Mouse (Mus musculus): ENCODE measurements at regions not wholly inside any gene's neighbourhood (a gene's known extent, or its start where the extent isn't known, plus 50 kb on each side); places are given as distances from the start of the nearest gene placed in this dataset.

DNA sequence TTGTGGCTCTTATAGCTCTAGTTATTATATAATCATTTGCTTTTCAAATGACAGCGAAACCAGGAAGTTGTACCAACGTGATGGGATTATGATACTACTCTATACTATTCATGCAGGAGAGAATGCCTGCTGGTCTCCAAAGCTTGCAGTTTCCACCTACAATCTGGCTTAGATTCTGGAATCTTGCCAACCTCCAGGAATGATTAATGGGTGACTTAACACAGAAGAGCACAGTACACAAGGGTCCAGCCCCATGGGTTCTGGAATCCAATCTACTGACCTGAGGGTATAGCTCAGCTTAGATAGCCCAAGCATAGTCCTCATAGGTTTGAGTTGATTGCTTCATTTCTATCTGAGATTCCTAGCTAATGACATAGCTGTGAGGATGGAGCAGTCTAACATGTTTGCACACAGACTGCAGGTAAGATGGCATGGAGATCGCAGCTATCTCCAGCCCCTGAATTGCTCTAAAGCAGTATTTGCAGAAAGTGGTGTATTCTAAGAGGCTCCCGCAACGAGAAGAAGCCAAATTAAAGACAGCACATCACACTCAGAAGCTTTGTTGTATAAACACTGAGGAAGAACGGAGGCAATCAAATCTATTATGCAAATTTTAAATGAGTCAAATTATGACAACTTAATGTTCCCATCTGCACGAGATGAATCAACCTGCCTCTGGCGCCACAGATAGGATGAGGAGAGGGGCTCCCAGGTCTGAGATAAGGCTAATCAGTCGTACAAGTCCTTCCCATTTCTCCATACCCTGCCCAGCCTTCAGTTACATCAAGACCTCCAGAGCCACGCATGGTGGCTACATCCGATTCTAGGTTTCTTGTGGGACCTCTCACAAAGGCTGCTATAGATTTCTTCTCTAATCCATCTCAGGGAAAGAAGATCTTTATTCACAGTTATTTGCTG lies 160.7 kb upstream of the Tgfbr2 start:
- 84% methylated on average over 11 of the region's 11 CpGs for WGBS
- H3K9me3 ChIP-seq (ENCODE audit: control insufficient read depth, low read depth, low read length), result no peaks in the 10 kb centered on the region
- H3K36me3 ChIP-seq (ENCODE audit: control insufficient read depth, insufficient read depth, low read length), result no peaks in the 10 kb centered on the region
- H3K9ac ChIP-seq (replicated peaks; ENCODE audit: low read depth, low read length), result no peak overlapping the region
- no peak for ATAC-seq (ENCODE audit: insufficient number of reproducible peaks, insufficient read depth, low FRiP score, low read depth)
- no peak overlapping the region for H3K27ac ChIP-seq (ENCODE audit: low read length)
- H3K27me3 ChIP-seq (ENCODE audit: control insufficient read depth, insufficient read depth, low read length), result no peaks in the 10 kb centered on the region
- H3K4me3 ChIP-seq (ENCODE audit: low read depth, low read length), result no peak overlapping the region
- H3K4me2 ChIP-seq (replicated peaks; ENCODE audit: low read depth, low read length), result no peak overlapping the region
- no peaks in the 10 kb centered on the region for H3K4me1 ChIP-seq (ENCODE audit: control insufficient read depth, insufficient read depth, low read length)

DNA sequence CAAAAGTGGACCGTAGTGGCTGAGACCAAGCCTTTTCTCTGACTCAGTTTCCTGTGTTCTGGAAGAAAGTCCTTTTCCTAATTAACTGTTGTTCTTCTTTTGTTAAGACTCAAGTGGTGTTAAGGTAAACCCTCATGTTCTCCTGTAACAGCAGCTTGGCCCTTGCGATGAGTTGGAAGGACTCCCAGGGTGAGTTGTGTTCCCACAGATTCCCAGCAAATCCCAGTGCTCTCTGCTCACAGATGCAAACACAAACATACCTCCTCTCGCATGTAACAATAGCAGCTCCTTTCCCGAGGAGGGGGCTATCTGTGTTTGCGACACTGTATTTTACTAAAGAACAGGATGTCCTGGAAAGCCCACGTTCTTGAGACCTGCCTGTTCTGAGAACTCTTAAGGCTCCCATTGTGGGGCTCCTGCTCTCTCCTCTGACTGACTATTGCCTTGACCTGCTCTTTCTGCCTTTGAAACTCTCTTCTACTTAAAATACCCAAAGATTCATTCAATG lies 158.8 kb upstream of the Tgfbr2 start:
- ATAC-seq (ENCODE audit: insufficient number of reproducible peaks, insufficient read depth, low FRiP score, low read depth), result no peak
- Histone ChIP-seq H3K9me3 (ENCODE audit: control insufficient read depth, low read depth, low read length) (no peaks in the 10 kb centered on the region), H3K4me3 (ENCODE audit: low read depth, low read length) (no peak overlapping the region), H3K4me2 (replicated peaks; ENCODE audit: low read depth, low read length) (no peak overlapping the region), H3K4me1 (ENCODE audit: control insufficient read depth, insufficient read depth, low read length) (no peaks in the 10 kb centered on the region), H3K27me3 (ENCODE audit: control insufficient read depth, insufficient read depth, low read length) (no peaks in the 10 kb centered on the region), H3K9ac (replicated peaks; ENCODE audit: low read depth, low read length) (no peak overlapping the region), H3K36me3 (ENCODE audit: control insufficient read depth, insufficient read depth, low read length) (no peaks in the 10 kb centered on the region), H3K27ac (ENCODE audit: low read length) (no peak overlapping the region)
- WGBS, result 70% methylated on average over 6 of the region's 6 CpGs

DNA sequence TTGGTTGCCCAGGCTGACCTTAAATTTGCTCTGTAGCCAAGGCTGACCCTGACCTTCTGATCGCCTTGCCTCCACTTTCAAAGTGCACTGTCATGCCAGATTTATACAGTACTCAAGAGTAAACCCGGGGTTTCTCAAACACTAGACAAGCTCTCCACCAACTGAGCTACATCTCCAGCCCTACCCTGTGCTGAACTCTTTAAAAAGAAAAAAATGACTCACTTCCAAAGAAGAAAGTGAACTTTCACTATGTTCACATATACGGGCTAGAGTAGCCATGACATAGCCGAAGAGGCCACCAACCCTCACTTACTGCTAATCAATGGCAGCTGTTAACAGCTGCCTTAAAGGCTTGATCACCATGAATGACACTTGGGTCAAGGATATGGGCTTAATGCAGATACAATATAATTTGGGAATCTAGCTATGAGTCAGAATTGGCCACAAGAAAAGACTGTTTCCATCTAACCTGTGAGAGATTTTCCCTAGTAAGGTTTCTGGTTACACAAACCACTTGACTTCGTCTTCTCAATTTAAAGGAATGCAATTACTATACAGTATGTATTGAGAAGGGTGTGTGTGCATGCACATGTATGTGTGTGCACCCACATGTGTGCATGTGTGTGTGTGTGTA lies 157.4 kb upstream of the Tgfbr2 start:
- WGBS, result 79% methylated on average over 5 of the region's 5 CpGs

DNA sequence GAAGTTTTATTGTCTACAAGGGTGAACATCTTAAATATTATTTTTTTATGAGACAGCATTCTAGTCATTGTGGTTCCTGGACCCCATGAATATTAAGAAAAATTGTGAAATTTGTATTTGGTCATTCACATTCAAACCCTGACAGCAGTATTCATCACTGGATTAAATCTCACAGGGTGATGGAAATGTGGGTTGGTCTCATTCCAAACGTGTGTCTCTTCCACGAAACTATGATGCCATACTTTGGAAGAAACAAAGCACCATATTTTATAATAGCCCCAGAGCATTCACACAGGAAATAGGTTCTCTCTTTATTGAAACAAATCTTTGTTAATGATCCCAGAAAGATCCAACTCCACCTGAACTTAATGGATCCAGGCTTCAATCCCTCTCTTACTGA lies 156.2 kb upstream of the Tgfbr2 start:
- no peak overlapping the region for H3K4me2 ChIP-seq (replicated peaks; ENCODE audit: low read depth, low read length)
- no peak overlapping the region for H3K4me3 ChIP-seq (ENCODE audit: low read depth, low read length)
- no peak overlapping the region for H3K9ac ChIP-seq (replicated peaks; ENCODE audit: low read depth, low read length)
- no peak for ATAC-seq (ENCODE audit: insufficient number of reproducible peaks, insufficient read depth, low FRiP score, low read depth)
- H3K9me3 ChIP-seq (ENCODE audit: control insufficient read depth, low read depth, low read length), result no peaks in the 10 kb centered on the region
- 63% methylated on average over 2 of the region's 2 CpGs for WGBS
- no peaks in the 10 kb centered on the region for H3K36me3 ChIP-seq (ENCODE audit: control insufficient read depth, insufficient read depth, low read length)
- no peaks in the 10 kb centered on the region for H3K4me1 ChIP-seq (ENCODE audit: control insufficient read depth, insufficient read depth, low read length)
- no peak overlapping the region for H3K27ac ChIP-seq (ENCODE audit: low read length)
- no peaks in the 10 kb centered on the region for H3K27me3 ChIP-seq (ENCODE audit: control insufficient read depth, insufficient read depth, low read length)

More for the DNA sequence above, 157.4 kb upstream of the Tgfbr2 start:
- no peak overlapping the region for H3K4me2 ChIP-seq (replicated peaks; ENCODE audit: low read depth, low read length)
- H3K27ac ChIP-seq (ENCODE audit: low read length), result no peak overlapping the region
- no peaks in the 10 kb centered on the region for H3K36me3 ChIP-seq (ENCODE audit: control insufficient read depth, insufficient read depth, low read length)
- no peak for ATAC-seq (ENCODE audit: insufficient number of reproducible peaks, insufficient read depth, low FRiP score, low read depth)
- H3K27me3 ChIP-seq (ENCODE audit: control insufficient read depth, insufficient read depth, low read length), result no peaks in the 10 kb centered on the region
- no peak overlapping the region for H3K4me3 ChIP-seq (ENCODE audit: low read depth, low read length)
- no peak overlapping the region for H3K9ac ChIP-seq (replicated peaks; ENCODE audit: low read depth, low read length)
- H3K4me1 ChIP-seq (ENCODE audit: control insufficient read depth, insufficient read depth, low read length), result no peaks in the 10 kb centered on the region
- H3K9me3 ChIP-seq (ENCODE audit: control insufficient read depth, low read depth, low read length), result no peaks in the 10 kb centered on the region

DNA sequence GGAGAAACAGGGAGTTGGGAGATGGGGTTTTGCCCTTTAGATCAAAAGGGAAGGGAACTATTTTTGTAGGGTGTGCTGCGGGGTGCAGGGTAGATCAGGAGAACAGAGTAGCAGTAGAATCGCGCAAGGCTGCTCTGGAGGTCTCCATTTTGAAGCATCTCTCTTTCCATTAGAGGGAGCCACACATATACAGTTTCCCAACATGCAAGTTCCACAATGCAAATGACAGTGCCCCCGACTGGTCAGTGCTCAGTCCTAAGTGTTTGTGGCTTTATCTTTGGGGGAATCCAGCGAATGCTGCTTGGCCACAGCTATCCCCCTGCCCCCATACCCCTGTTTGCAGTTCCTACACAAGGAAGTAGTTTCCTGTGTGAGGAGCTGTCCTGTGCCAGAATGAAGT lies 155.6 kb upstream of the Tgfbr2 start:
- Histone ChIP-seq H3K4me2 (replicated peaks; ENCODE audit: low read depth, low read length) (no peak overlapping the region), H3K4me3 (ENCODE audit: low read depth, low read length) (no peak overlapping the region), H3K27ac (ENCODE audit: low read length) (no peak overlapping the region), H3K27me3 (ENCODE audit: control insufficient read depth, insufficient read depth, low read length) (no peaks in the 10 kb centered on the region), H3K9me3 (ENCODE audit: control insufficient read depth, low read depth, low read length) (no peaks in the 10 kb centered on the region), H3K9ac (replicated peaks; ENCODE audit: low read depth, low read length) (no peak overlapping the region), H3K36me3 (ENCODE audit: control insufficient read depth, insufficient read depth, low read length) (no peaks in the 10 kb centered on the region), H3K4me1 (ENCODE audit: control insufficient read depth, insufficient read depth, low read length) (no peaks in the 10 kb centered on the region)
- no peak for ATAC-seq (ENCODE audit: insufficient number of reproducible peaks, insufficient read depth, low FRiP score, low read depth)
- WGBS, result 56% methylated on average over 5 of the region's 5 CpGs

DNA sequence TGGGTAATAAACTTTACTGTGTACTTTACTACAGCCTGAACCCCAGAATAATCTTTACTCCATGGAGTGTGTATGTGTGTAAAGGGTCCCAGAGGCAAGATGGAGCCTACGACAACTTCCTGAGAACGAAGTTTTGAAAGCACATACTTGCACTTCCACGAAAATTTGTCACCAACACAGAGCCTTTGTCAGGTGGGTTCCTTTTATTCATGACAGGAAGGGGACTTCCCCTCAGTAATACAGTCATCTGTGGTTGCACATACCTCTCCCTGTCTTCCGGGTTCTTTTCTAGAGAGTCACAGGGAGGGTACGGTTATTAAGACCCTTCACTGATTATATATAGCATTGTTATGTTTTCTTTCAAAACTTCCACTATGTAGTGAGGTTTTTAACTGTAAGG lies 154.0 kb upstream of the Tgfbr2 start:
- H3K4me2 ChIP-seq (replicated peaks; ENCODE audit: low read depth, low read length), result no peak overlapping the region
- H3K36me3 ChIP-seq (ENCODE audit: control insufficient read depth, insufficient read depth, low read length), result no peaks in the 10 kb centered on the region
- H3K4me3 ChIP-seq (ENCODE audit: low read depth, low read length), result no peak overlapping the region
- H3K4me1 ChIP-seq (ENCODE audit: control insufficient read depth, insufficient read depth, low read length), result no peaks in the 10 kb centered on the region
- H3K27me3 ChIP-seq (ENCODE audit: control insufficient read depth, insufficient read depth, low read length), result no peaks in the 10 kb centered on the region
- 76% methylated on average over 5 of the region's 5 CpGs for WGBS
- ATAC-seq (ENCODE audit: insufficient number of reproducible peaks, insufficient read depth, low FRiP score, low read depth), result no peak
- no peak overlapping the region for H3K9ac ChIP-seq (replicated peaks; ENCODE audit: low read depth, low read length)
- no peaks in the 10 kb centered on the region for H3K9me3 ChIP-seq (ENCODE audit: control insufficient read depth, low read depth, low read length)
- no peak overlapping the region for H3K27ac ChIP-seq (ENCODE audit: low read length)

DNA sequence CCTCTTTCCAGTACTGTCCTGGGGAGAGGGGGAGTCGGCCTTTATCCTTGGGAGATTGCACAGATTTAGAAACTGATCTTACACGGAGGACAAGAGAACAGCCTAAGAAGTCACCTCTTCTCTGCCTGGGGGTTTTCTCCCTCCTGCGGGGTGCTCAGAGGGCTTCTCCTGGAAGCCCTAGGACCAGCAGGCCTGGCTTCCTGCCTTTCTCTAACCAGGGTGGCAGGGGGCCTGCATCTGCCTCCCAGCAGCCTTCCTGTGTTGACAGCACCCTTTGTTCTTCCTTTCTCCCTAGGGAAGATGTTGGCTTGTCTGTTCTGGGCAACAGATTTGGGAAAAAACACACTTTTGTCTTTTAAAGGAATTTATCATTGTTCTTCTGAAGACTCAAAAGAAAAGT lies 153.0 kb upstream of the Tgfbr2 start:
- Histone ChIP-seq H3K4me2 (replicated peaks; ENCODE audit: low read depth, low read length) (no peak overlapping the region), H3K9me3 (ENCODE audit: control insufficient read depth, low read depth, low read length) (no peaks in the 10 kb centered on the region), H3K4me1 (ENCODE audit: control insufficient read depth, insufficient read depth, low read length) (no peaks in the 10 kb centered on the region), H3K4me3 (ENCODE audit: low read depth, low read length) (no peak overlapping the region), H3K36me3 (ENCODE audit: control insufficient read depth, insufficient read depth, low read length) (no peaks in the 10 kb centered on the region), H3K27me3 (ENCODE audit: control insufficient read depth, insufficient read depth, low read length) (no peaks in the 10 kb centered on the region), H3K9ac (replicated peaks; ENCODE audit: low read depth, low read length) (no peak overlapping the region), H3K27ac (ENCODE audit: low read length) (no peak overlapping the region)
- WGBS, result 31% methylated on average over 3 of the region's 3 CpGs
- ATAC-seq (ENCODE audit: insufficient number of reproducible peaks, insufficient read depth, low FRiP score, low read depth), result no peak

DNA sequence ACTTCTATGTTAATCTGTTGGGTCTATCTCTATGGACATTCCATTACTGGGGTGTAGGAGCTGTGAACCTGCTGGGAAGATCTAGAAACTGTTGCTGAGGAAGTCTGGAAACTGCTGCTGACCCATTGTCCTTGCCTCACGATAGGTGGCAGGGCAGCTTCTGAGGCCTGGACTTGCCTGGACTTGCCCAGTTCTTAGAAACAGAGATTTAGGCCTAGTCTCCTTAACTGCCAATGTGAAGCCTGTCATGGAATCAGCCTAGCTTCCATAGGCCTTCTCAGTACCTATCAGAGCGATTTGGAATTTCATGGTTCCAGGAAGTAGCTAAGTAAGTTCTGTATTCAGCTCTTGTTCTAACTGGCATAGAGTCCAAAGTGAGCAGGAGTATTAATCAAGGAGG lies 151.9 kb upstream of the Tgfbr2 start:
- whole genome bisulfite sequencing, result 86% methylated on average over 2 of the region's 2 CpGs

More for the DNA sequence above, 151.9 kb upstream of the Tgfbr2 start:
- no peak for ATAC-seq (ENCODE audit: insufficient number of reproducible peaks, insufficient read depth, low FRiP score, low read depth)
- no peaks in the 10 kb centered on the region for H3K27me3 ChIP-seq (ENCODE audit: control insufficient read depth, insufficient read depth, low read length)
- no peaks in the 10 kb centered on the region for H3K9me3 ChIP-seq (ENCODE audit: control insufficient read depth, low read depth, low read length)
- no peak overlapping the region for H3K9ac ChIP-seq (replicated peaks; ENCODE audit: low read depth, low read length)
- no peak overlapping the region for H3K27ac ChIP-seq (ENCODE audit: low read length)
- H3K36me3 ChIP-seq (ENCODE audit: control insufficient read depth, insufficient read depth, low read length), result no peaks in the 10 kb centered on the region
- H3K4me1 ChIP-seq (ENCODE audit: control insufficient read depth, insufficient read depth, low read length), result no peaks in the 10 kb centered on the region
- no peak overlapping the region for H3K4me3 ChIP-seq (ENCODE audit: low read depth, low read length)
- no peak overlapping the region for H3K4me2 ChIP-seq (replicated peaks; ENCODE audit: low read depth, low read length)
